Mouse (Mus musculus): ENCODE measurements around the gene Clec4f.

GRCm38 (mm10) chr6:83702146-83702999 is 46.4 kb upstream of the Clec4f start:
- TF ChIP-seq CTCF (IDR thresholded peaks at IDR 0.05; ENCODE audit: insufficient read depth, low read depth, low read length) (no peak), POLR2A (IDR thresholded peaks at IDR 0.05; ENCODE audit: insufficient read depth, low read depth, low read length) (no peak)

Measured in olfactory bulb, adult 2 months (tissue).